Mouse (Mus musculus) layer of hippocampus, adult 9-10 months (tissue): ENCODE measurements around the gene Plxnb2.

Experiments
- DNase-seq: peaks from one replicate; pipeline ENCODE4 v3.0.0; 2022; ENCODE audit warnings: low spot score

Plxnb2 gene

DNA sequence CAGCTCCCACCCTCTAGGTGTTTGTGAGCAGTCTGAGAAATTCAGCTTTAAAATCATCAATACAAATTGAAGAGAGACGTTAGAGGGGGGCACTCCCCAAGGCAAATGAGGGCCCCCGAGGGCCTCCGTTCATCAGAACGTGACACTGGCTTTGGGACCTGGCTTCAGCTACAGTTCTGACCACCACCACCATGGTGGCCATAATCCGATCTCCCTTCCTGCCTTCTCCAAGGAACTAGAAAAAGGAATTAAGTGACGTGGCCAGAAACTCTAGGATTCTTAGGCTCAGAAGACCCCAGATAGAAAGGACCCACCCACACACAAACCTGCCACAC, 991 bp downstream of the Plxnb2 start:
- DNase-seq = no peak

DNA sequence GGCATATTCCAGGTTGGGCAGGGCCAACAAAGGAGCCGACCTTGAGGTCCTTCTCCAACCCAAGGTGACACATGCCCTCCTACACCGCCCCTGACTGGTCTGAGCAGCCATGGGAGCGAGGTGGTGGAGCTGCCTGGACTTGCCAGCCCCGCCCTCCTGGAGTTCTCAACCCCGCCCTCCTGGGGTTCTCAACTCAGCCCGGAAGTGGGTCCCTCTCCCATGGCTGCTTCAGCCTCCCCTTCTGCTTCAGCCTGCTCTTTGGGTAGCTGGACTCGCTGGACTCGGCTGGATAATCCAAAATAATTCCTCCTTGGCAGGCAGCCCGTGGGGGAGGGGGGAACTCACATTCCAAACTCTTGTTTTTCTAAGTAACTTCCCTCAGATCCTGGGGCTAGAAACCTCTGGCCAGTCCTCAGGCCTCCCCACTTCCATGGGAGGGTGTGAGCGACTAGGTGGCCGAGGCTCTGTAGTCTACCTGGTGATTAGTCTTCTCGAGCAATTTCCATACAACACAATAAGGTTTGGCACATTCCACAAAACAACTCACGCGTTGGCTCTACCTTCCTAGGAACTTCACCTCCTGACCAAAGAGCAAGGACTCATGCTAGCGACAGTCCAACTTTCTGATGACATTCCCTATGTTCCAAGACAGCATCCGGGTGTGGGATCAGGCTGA, 1.5 kb downstream of the Plxnb2 start:
- DNase-seq = no peak

GRCm38 (mm10) chr15:89178260-89178860, 2.2 kb downstream of the Plxnb2 start:
- DNase-seq = no peak

DNA sequence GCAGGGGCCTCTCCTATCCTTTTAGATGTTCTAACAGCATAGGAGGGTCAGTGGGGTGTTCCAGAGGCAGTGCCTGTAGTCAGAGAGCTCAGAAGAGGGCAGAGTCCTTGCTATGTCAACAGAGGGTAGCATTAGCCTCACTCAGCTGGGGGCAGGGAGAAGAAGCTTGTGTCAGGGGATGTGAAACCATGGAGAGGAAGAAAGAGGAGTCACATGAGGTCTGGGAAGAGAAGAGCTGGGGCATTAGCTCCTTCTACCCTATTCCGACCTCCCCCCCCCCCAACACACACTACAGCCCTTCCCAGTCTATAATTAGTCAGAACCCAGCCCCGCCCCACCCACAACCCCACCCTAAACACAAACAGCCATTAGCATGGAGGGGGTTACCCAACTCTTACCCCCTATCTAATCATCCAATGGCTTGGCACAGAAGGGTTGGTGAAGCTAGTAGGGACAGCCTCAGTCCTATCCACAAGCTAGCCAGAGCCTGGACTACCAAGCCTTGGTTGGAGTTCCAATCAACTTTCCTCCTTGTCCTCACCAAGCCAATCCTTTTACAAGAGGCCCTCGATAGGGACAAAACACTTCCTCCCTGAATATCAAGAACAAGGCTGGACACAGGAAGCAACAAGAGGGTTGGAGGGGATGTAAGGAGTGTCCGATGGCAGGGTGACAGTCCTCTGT, 2.9 kb downstream of the Plxnb2 start:
- DNase-seq = no peak

- DNase-seq = no peak
These were observed 3.5 kb downstream of the Plxnb2 start for GRCm38 (mm10) chr15:89177121-89177520.

- no peak for DNase-seq
These were observed 5.0 kb downstream of the Plxnb2 start for GRCm38 (mm10) chr15:89175411-89176155.

DNA sequence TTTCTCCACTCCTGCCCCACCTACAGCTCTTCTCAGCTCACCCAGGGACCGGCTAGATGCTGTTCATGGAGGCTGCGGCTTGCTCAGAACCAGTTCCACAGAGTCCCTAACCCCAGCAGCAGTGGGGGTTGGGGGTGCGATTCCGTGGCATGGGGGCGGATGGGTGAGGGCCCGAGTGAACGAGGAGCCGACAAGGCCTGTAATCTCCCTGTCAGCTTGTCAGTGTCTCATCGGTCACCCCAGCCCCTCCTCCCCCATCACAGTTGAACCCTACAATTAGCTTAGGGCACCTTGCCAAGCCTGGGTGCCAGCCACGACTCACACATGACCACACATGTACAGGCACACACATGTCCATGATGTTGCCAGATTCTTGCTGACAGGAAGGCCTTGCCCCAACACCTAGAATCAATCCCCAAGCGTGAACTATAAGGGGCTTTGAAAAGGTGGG, 5.7 kb downstream of the Plxnb2 start:
- no peak for DNase-seq

DNA sequence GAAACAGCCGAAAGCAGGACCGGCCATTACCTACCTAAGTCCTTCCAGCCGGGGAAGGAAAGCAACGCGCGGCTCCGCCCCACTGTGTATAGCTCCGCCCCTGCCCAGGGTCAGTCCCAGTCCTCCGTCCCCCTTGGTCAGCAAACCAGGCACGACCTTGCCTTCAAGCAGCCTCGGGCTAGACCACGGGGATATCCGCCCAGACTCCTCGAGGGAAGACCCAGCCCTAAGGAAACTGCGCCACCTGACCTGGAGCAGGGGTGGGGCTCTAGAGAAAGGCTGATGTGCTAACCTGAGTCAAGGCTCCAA, 6.7 kb downstream of the Plxnb2 start:
- DNase-seq = no peak

- DNase-seq = no peak
These were observed 7.3 kb downstream of the Plxnb2 start for GRCm38 (mm10) chr15:89173024-89173905.

DNA sequence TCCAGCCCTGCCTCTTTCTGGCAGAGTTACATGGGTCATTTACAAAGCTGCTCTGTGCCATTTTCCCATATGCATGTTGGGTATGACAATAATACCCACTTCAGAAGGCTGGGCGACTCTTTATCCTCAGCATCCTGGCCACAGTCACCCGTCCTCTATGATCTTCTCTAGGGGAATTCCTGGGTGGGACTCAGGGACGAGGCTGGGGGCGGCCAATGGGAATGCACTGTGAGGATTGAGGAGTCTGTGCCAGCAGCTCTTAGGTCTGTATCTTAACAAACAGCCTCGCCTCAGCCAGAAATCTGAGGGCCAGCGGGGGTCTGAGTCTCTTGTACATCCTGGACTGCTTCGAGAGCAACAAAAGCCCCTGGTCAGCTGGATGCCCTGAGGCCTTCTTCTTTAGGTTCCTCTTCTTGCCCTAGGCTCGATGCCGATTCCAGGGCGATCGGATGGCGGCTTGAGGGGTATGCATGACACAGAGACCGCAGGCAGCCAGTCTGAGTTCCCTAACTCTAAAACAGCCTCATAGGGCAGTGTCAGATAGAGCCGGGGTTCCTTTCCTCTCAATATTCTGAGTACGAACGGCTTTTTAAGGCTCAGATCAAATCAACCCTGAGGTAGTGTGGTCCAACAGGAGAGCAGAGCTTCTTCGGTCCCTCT, 8.2 kb downstream of the Plxnb2 start:
- no peak for DNase-seq

DNA sequence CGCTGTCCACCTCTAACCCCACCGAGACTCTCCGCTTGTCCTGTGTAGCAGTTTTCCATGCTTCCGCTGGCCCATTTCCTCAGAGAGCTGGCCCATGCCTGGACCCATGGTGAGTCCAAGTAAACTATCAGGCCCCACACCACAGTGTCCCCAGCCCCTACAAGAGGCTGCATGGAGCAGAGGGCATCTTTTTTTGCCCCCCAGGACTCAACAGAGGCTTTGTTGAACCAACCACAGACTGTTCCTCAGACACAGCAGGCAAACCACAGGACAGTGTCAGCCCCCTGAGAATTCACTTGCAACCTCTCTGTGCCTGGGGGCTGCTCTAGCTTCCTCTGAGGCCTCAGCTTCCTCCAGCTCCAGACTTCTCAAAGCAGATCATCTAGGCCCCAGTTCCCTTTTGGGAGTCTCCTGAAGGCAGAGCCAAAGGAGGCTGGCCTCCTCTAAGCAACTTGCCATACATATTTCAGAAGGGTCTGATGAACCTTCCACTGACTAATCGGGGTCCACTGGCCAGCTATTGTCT, 9.0 kb downstream of the Plxnb2 start:
- no peak for DNase-seq

- DNase-seq = no peak
These were observed 10.5 kb downstream of the Plxnb2 start for GRCm38 (mm10) chr15:89170102-89170501.

DNA sequence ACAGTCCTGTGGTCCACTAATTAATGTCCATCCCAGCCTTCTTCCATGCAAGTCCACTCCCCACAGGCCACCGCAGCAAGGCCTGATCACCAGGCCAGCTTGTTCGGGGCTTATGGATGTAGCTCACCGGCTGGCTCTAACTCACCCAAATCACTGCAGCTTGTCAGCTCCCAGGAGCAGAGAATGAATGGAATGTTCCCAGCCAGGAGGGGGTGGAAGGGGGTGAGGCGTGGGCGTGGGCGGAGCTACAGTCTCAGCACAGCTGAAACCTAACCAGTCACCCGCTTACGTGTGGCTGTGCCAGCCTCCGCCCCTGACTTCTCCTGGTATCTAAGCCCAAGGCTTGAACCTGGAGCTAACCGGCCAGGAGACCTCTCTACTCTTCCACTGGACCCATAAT, 11.2 kb downstream of the Plxnb2 start:
- no peak for DNase-seq

- no peak for DNase-seq
These were observed 11.7 kb downstream of the Plxnb2 start for GRCm38 (mm10) chr15:89168922-89169321.

GRCm38 (mm10) chr15:89165478-89165877, 15.1 kb downstream of the Plxnb2 start:
- no peak for DNase-seq

- no peak for DNase-seq
These were observed 19.2 kb downstream of the Plxnb2 start for GRCm38 (mm10) chr15:89161397-89161796.

GRCm38 (mm10) chr15:89158516-89158915, 22.1 kb downstream of the Plxnb2 start:
- no peak for DNase-seq

- DNase-seq = no peak
These were observed 22.6 kb downstream of the Plxnb2 start for GRCm38 (mm10) chr15:89157954-89158353.

DNA sequence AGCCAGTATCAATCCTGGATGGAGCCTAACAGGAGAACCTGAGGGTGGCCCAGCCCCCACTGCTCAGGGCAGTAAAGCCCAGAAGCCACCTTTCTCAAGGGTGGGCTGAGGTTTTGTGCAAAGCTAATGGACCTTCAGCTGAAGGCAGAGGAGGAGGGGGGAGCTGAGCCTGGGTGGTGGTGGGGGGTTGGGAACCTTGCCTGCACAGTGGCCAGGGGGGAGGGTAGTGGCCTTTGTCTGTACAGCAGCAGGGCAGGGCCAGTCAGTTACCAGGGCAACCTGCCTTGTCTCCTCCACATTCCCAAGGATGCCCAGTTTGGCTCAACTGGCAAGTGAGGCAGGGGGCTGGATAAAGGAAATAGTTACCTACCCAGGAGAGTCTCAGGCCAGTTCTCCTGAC, 28.3 kb downstream of the Plxnb2 start:
- DNase-seq = no peak

DNA sequence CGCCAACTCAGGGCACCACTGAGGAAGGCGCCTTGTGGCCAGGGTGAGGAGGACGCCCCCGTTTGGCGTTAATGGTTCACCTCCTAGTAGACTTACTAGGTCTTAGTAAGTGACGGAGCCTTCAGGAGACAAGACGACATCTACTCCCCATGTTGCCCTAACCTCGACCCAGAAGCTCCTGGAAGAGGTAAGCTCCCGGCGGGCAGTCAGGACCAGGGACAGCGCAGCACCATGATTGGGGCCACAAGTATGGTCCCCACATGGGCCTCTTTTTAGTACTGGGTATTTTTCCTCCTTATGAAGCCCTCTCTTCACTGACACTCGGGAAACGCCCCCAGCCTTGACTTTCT, 30.6 kb downstream of the Plxnb2 start:
- no peak for DNase-seq
